Mouse (Mus musculus) limb, embryonic 14.5 days (tissue): Measurements from ENCODE around the gene Acoxl. TPM values are rescaled to one million over a fixed set of nuclear protein-coding genes. Genes with fewer than 3 reads are reported as not detected.

Source experiments
- ATAC-seq: fragments of 200-750 bp; cut with Nextera tagmentation; 2 replicates; pipeline ENCODE4 v1.8.0; 2017; ENCODE audit warnings: low read depth, moderate number of reproducible peaks, moderate TSS enrichment; ENCODE audit not compliant: low FRiP score
- DNase-seq: peaks from one replicate; pipeline ENCODE4 v3.0.0-alpha.2; 2015; ENCODE audit warnings: low spot score
- H3K27ac ChIP-seq: fragments of 300-500 bp; sonication (generic); replicated peaks from 2 replicates; pipeline ENCODE4 v1.5.1; 2014; ENCODE audit warnings: low read depth, mild to moderate bottlenecking, low read length, moderate library complexity, mixed read lengths
- H3K27me3 ChIP-seq: fragments of 300-500 bp; sonication (generic); 2 replicates; pipeline ENCODE4 v1.6.1; 2014; ENCODE audit warnings: low read length, mixed read lengths; ENCODE audit not compliant: control insufficient read depth, insufficient read depth
- H3K36me3 ChIP-seq: fragments of 300-500 bp; sonication (generic); 2 replicates; pipeline ENCODE4 v1.6.1; 2014; ENCODE audit warnings: mild to moderate bottlenecking, low read length, moderate library complexity, mixed read lengths; ENCODE audit not compliant: control insufficient read depth, insufficient read depth
- H3K4me1 ChIP-seq: fragments of 300-500 bp; sonication (generic); 2 replicates; pipeline ENCODE4 v1.6.1; 2014; ENCODE audit warnings: antibody characterized with exemption, low read length, mixed read lengths; ENCODE audit not compliant: control insufficient read depth, insufficient read depth
- H3K4me2 ChIP-seq: fragments of 300-500 bp; sonication (generic); replicated peaks from 2 replicates; pipeline ENCODE4 v1.6.1; 2014; ENCODE audit warnings: low read depth, mild to moderate bottlenecking, low read length, moderate library complexity; ENCODE audit not compliant: severe bottlenecking
- H3K4me3 ChIP-seq: fragments of 300-500 bp; sonication (generic); replicated peaks from 2 replicates; pipeline ENCODE4 v1.5.1; 2014; ENCODE audit warnings: low read length
- H3K9ac ChIP-seq: fragments of 300-500 bp; sonication (generic); 2 replicates; pipeline ENCODE4 v1.6.1; 2014; ENCODE audit warnings: mild to moderate bottlenecking, low read depth, low read length, moderate library complexity; ENCODE audit not compliant: severe bottlenecking
- H3K9me3 ChIP-seq: fragments of 300-500 bp; sonication (generic); 2 replicates; pipeline ENCODE4 v1.6.1; 2016; ENCODE audit warnings: low read length; ENCODE audit not compliant: control insufficient read depth
- POLR2A ChIP-seq: fragments of 200-500 bp; IDR thresholded peaks from 2 replicates; pipeline ENCODE4 v1.8.0; 2012; ENCODE audit warnings: inconsistent platforms, mild to moderate bottlenecking, moderate library complexity, borderline replicate concordance; ENCODE audit not compliant: insufficient read depth, insufficient read length; ENCODE audit errors: extremely low read depth
- WGBS: fragments of 180-500 bp; shearing (Covaris S2); extraction: QIAGEN DNeasy Blood & Tissue Kit; methylation state at CpG from one replicate; pipeline ENCODE4 v1.1.7; 2014; 5-methylcytosine and 5-hydroxymethylcytosine counted together
- polyA plus RNA-seq, 2 experiments: library from polyadenylated mRNA; depleted of rRNA in 1 of 2; stranded (reverse) in 1 of 2; unstranded in 1 of 2; fragments of >200 nt; fragmentation: Nextera tagmentation in 1 of 2; extraction: Ambion mirVana in 1 of 2; gene quantifications; 2 replicates each; pipeline versions ENCODE4 v1.2.1 to v1.2.3; 2012 to 2014

Gene Acoxl
- polyA plus RNA-seq, 2 experiments = 0.13 TPM; not detected in 1

DNA sequence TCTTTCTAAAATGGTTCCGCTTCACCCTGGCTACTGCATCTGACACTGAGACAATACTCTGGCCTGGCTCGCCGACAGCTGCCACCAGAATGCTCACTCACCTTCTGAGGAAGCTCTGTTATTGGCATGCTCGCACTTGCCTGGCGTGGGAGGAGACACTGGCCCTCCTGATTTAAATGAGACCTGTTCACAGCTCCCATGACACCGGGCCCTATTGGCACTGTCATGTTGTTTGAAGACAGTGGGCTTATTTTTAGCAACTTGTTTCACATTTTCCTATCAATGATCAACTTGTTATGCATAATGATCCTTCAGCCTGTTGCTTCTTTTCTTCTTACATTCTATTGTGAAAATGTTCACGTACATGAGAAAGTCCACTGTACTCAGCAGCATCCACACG is 324.5 kb downstream of the Acoxl start:
- no peak overlapping the region for H3K4me2 ChIP-seq
- H3K9me3 ChIP-seq = no peaks in the 10 kb centered on the region
- TF ChIP-seq POLR2A = no peak
- ATAC-seq = no peak
- H3K9ac ChIP-seq = no peak overlapping the region
- H3K27ac ChIP-seq = no peak overlapping the region
- peaks cover 22% of the 10 kb centered on the region for H3K36me3 ChIP-seq
- no peak for DNase-seq
- H3K4me3 ChIP-seq = no peak overlapping the region
- peaks cover 14% of the 10 kb centered on the region for H3K4me1 ChIP-seq
- WGBS = 73% methylated on average over 8 of the region's 8 CpGs
- H3K27me3 ChIP-seq = no peaks in the 10 kb centered on the region

DNA sequence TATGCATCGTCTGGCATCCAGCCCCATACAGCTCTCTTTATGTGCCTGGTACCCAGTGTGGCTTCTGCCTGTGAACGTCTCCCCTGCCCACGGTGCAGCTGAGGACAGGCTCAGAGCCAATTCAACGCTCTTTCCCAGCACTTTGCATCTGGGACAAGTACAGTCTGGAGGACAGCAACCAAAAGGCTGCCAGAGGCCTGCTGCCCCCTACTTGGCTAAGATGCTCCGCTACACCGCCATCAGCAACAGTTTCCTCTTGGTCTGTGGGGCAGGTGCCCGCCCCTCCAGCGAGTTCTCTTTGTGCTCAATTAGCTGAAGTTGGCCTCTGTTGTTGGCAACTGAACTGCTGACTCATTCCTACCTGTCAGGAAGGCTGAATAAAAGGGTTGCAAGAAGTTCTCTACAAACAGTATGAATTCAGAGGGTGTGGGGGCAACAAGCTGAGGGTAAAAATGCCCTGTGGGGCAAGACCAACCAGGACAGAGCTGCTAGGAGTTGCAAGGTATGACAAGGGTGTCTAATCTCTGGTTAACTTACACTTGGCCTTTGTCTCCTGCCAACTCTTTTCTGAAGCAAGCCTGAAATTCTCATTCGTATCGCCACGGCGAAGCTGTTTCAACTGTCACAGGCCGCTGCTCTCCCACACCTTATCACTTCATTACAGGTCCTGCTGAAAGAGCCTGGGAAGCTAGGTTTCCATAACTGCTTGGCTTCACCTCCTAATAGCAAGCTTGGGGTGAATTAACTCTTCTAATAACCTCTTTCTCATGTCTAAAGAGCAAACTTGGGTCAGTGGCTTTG is 328.1 kb downstream of the Acoxl start:
- ATAC-seq (no peak), DNase-seq (no peak)
- H3K27me3 ChIP-seq = no peaks in the 10 kb centered on the region
- 68% methylated on average over 13 of the region's 13 CpGs for WGBS
- no peak overlapping the region for H3K27ac ChIP-seq
- no peak overlapping the region for H3K4me3 ChIP-seq
- H3K9me3 ChIP-seq = no peaks in the 10 kb centered on the region
- no peak overlapping the region for H3K9ac ChIP-seq
- H3K4me2 ChIP-seq = no peak overlapping the region
- 0 out of 2 replicates have a peak, but pooled peaks cover 4% of the 10 kb centered on the region for H3K36me3 ChIP-seq
- no peak for TF ChIP-seq POLR2A
- H3K4me1 ChIP-seq = no peaks in the 10 kb centered on the region

DNA sequence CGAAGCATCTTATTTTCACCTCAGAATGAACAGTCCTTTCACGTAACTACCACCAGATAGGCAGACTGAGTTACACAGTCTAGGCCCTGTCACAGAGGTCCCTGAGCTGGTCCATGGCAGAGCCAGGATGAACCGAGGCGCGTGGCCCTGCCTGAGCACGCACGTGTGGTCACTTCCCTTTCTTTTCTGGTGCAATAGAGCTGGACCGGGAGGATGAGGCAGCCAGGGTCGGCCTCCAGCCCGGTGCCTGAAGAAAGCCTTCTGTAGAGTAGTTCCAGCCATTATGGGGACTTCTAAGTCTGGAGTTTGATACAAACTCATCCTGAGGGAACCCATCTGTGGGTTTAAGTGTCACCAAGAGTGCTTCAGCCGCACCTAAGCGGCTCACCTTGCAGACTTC is 329.3 kb downstream of the Acoxl start:
- 90% methylated on average over 12 of the region's 12 CpGs for WGBS
- TF ChIP-seq POLR2A = no peak
- ATAC-seq = no peak

DNA sequence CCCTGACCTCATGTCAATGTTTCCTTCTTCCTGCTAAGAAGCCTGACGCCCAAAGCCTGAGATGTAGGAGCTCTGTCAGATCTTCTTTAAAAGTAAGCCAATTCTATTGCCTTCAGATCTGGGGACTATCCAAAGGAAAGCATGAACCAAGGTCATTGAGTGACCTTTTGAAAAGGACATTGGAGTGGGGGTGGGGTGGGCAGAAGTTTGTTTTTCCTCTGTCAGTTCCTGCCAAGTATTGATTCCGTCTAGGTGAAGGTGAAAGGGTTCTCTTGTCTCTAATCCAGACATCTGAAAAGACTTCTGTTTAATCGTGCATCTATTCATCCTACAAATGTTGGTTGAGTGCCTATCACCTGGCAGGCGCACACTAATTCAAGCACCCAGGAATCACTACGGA is 330.8 kb downstream of the Acoxl start:
- 81% methylated on average over 5 of the region's 5 CpGs for WGBS
- Histone ChIP-seq H3K9ac (no peak overlapping the region), H3K27me3 (no peaks in the 10 kb centered on the region), H3K36me3 (no peaks in the 10 kb centered on the region), H3K4me2 (no peak overlapping the region), H3K9me3 (no peaks in the 10 kb centered on the region), H3K4me1 (no peaks in the 10 kb centered on the region), H3K4me3 (no peak overlapping the region), H3K27ac (no peak overlapping the region)
- TF ChIP-seq POLR2A = no peak
- ATAC-seq (no peak), DNase-seq (no peak)

More for the DNA sequence above, 329.3 kb downstream of the Acoxl start:
- H3K4me3 ChIP-seq = no peak overlapping the region
- no peaks in the 10 kb centered on the region for H3K4me1 ChIP-seq
- DNase-seq = no peak
- no peaks in the 10 kb centered on the region for H3K9me3 ChIP-seq
- H3K36me3 ChIP-seq = 0 out of 2 replicates have a peak, but pooled peaks cover 4% of the 10 kb centered on the region
- H3K9ac ChIP-seq = no peak overlapping the region
- no peaks in the 10 kb centered on the region for H3K27me3 ChIP-seq
- no peak overlapping the region for H3K4me2 ChIP-seq
- no peak overlapping the region for H3K27ac ChIP-seq

DNA sequence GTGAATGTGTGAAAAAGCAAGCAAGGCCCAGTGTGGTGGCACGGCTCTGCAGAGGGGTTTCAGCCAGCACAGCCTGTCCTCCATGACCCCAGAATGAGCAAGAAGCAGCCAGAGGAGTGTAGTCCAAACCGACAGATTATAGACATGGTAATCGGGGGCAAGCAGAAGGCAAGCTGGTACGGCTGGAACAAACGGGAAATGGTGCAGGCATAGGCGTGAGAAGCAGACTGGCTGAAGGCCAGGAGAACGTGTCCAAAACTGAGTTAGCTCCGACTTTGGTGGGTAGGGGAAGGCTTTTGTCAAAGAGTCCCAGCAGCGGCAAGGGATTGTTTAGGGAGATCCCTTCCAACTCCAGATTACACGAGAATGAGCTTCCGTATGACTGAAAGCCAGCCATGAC is 331.3 kb downstream of the Acoxl start:
- no peak overlapping the region for H3K4me3 ChIP-seq
- H3K9me3 ChIP-seq = no peaks in the 10 kb centered on the region
- no peak overlapping the region for H3K27ac ChIP-seq
- no peak for TF ChIP-seq POLR2A
- no peak overlapping the region for H3K4me2 ChIP-seq
- no peak for DNase-seq
- H3K9ac ChIP-seq = no peak overlapping the region
- H3K27me3 ChIP-seq = no peaks in the 10 kb centered on the region
- 81% methylated on average over 11 of the region's 11 CpGs for WGBS
- no peaks in the 10 kb centered on the region for H3K36me3 ChIP-seq
- no peaks in the 10 kb centered on the region for H3K4me1 ChIP-seq
- no peak for ATAC-seq
